Mouse (Mus musculus) inflammation-experienced regulatory T-cells, adult 6 months (primary cell): ENCODE results near the gene Bcl2l11. TPM values are rescaled to one million over a fixed set of nuclear protein-coding genes. Genes with fewer than 3 reads are reported as not detected.
A peak's percentile ranks its signal among the peaks of the same experiment; 100 is the strongest.
"Not testable (repeated sequence)": the region's sequence is repeated elsewhere in the genome, so short reads cannot be mapped to it uniquely, and the experiment has no call there.

Source experiments
- ATAC-seq: one replicate; pipeline ENCODE4 v1.8.0; 2017
- polyA plus RNA-seq, 3 experiments: library from polyadenylated mRNA; unstranded; fragments of 100-300 nt; shearing (Covaris generic); gene quantifications; one replicate each; pipeline ENCODE4 v1.2.1; 2017

Gene Bcl2l11
- 10 to 100 TPM in 2 of 3 experiments, 1 to 10 TPM in 1; 8.8 to 16.6 (median 14.3) TPM for polyA plus RNA-seq

GRCm38 (mm10) chr2:128125635-128126470 lies at the start of gene Bcl2l11:
TSS of gene Bcl2l11 (plus strand) at chr2:128126038.
- ATAC-seq: peak; percentile 61

GRCm38 (mm10) chr2:128076936-128077335 lies 48.9 kb upstream of the Bcl2l11 start:
- no peak for ATAC-seq

GRCm38 (mm10) chr2:128078859-128079258 lies 47.0 kb upstream of the Bcl2l11 start:
- no peak for ATAC-seq

GRCm38 (mm10) chr2:128079316-128079715 lies 46.5 kb upstream of the Bcl2l11 start:
- ATAC-seq: no peak

- ATAC-seq: no peak
Observed at GRCm38 (mm10) chr2:128083844-128084243, 42.0 kb upstream of the Bcl2l11 start.

- no peak for ATAC-seq
Observed at GRCm38 (mm10) chr2:128084607-128085006, 41.2 kb upstream of the Bcl2l11 start.

- ATAC-seq: no peak
Observed at GRCm38 (mm10) chr2:128085481-128085880, 40.4 kb upstream of the Bcl2l11 start.

- no peak for ATAC-seq
Observed at GRCm38 (mm10) chr2:128086301-128086886, 39.4 kb upstream of the Bcl2l11 start.

GRCm38 (mm10) chr2:128086996-128087526 lies 38.8 kb upstream of the Bcl2l11 start:
- ATAC-seq: peak; percentile 64

- ATAC-seq: no peak
Observed at GRCm38 (mm10) chr2:128087798-128088545, 37.9 kb upstream of the Bcl2l11 start.

- ATAC-seq: no peak
Observed at GRCm38 (mm10) chr2:128090283-128090885, 35.5 kb upstream of the Bcl2l11 start.

GRCm38 (mm10) chr2:128091431-128092369 lies 34.1 kb upstream of the Bcl2l11 start:
- ATAC-seq: peak; percentile 86

- no peak for ATAC-seq
Observed at GRCm38 (mm10) chr2:128092451-128092850, 33.4 kb upstream of the Bcl2l11 start.

- no peak for ATAC-seq
Observed at GRCm38 (mm10) chr2:128094196-128094595, 31.6 kb upstream of the Bcl2l11 start.

- no peak for ATAC-seq
Observed at GRCm38 (mm10) chr2:128094602-128095001, 31.2 kb upstream of the Bcl2l11 start.

GRCm38 (mm10) chr2:128095270-128095669 lies 30.6 kb upstream of the Bcl2l11 start:
- ATAC-seq: no peak

- ATAC-seq: no peak
Observed at GRCm38 (mm10) chr2:128096070-128096469, 29.8 kb upstream of the Bcl2l11 start.

- not testable (repeated sequence) for ATAC-seq
Observed at GRCm38 (mm10) chr2:128098118-128098517, 27.7 kb upstream of the Bcl2l11 start.

GRCm38 (mm10) chr2:128102086-128102485 lies 23.8 kb upstream of the Bcl2l11 start:
- no peak for ATAC-seq

GRCm38 (mm10) chr2:128104815-128105214 lies 21.0 kb upstream of the Bcl2l11 start:
- ATAC-seq: no peak

GRCm38 (mm10) chr2:128105651-128106050 lies 20.2 kb upstream of the Bcl2l11 start:
- ATAC-seq: no peak
